Mouse (Mus musculus): ENCODE measurements at regions not wholly inside any gene's neighbourhood (a gene's known extent, or its start where the extent isn't known, plus 50 kb on each side); places are given as distances from the start of the nearest gene placed in this dataset.

DNA sequence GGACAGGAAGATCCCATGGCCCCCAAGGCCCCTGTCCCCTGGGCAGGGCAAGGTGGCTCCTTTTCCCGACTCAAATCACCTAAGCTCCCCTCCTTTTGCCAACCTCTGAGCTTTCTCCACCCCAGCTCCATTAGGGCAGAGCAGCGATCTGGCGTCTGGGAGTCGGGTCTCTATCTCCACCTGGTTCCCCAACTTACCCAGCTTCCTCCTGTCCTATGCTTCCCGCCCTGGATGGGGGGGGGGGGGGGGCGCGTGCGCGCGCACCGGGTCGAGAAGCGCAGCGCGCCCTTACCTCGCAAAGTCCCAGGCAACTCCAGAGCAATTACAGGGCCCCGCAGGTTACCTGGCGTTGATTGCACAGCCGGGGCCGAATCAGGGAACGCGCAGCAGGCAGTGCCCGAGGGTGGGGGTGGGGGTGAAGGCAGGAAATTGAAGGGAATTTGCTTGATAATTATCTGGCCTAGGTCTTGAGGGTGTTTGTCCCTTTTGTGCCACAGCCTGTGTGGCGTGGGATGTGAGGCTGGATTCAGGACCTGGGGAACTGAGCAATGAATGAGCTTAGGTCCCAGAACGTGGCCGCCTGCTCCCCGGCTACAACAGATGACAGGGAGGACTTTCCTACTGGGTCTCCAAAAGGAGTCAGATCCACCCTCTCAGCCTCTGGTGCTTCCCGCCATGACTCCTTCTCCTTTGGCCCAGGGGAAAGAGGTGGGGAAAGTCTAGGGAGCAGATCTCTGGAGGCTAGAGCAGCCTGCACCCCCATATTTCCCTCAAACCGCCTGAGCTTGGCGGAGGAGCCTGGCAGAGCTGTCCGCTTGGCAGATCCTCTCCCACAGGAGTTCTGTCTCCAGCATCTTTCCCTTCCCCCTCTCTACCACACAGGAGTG, 161.7 kb upstream of the Cadm1 start:
- no peak for TF ChIP-seq POLR2A (IDR thresholded peaks at IDR 0.05; ENCODE audit: borderline replicate concordance, control insufficient read depth, low read depth, low read length)
- TF ChIP-seq CTCF (IDR thresholded peaks at IDR 0.05; ENCODE audit: control insufficient read depth, insufficient read depth, low read length) = no peak

Data from bone marrow, adult 2 months (tissue).